Mouse (Mus musculus) ES-E14 (cell line): ENCODE measurements around the gene Vsnl1. TPM values are rescaled to one million over a fixed set of nuclear protein-coding genes. Genes with fewer than 3 reads are reported as not detected.

Experiments
- DNase-seq: peaks from one replicate; pipeline ENCODE4 v3.0.0-alpha.2; 2013; ENCODE audit warnings: low read depth, low spot score
- H3K27ac ChIP-seq: 2 replicates; pipeline ENCODE4 v1.5.1; 2012; ENCODE audit warnings: low read depth, mild to moderate bottlenecking, low read length, moderate library complexity, mixed read lengths; ENCODE audit not compliant: poor library complexity, insufficient read depth, severe bottlenecking
- H3K36me3 ChIP-seq: 2 replicates; pipeline ENCODE4 v1.6.1; 2012; ENCODE audit warnings: mild to moderate bottlenecking, low read length, moderate library complexity, mixed read lengths; ENCODE audit not compliant: control insufficient read depth, poor library complexity, insufficient read depth, severe bottlenecking
- H3K4me1 ChIP-seq, 2 experiments: fragments of 150-350 bp in 1 of 2; sonication (generic) in 1 of 2; 2 replicates each; pipeline ENCODE4 v1.6.1; 2012; ENCODE audit warnings: low read length in 2 of 2, mild to moderate bottlenecking in 1 of 2, mixed read lengths in 1 of 2; ENCODE audit not compliant: control insufficient read depth in 2 of 2, insufficient read depth in 2 of 2, poor library complexity in 1 of 2
- H3K4me3 ChIP-seq, 2 experiments: fragments of 150-350 bp in 1 of 2; sonication (generic) in 1 of 2; 2 replicates each; pipeline ENCODE4 v1.5.1; 2012; ENCODE audit warnings: low read length in 2 of 2, low read depth in 1 of 2, mild to moderate bottlenecking in 1 of 2, mixed read lengths in 1 of 2; ENCODE audit not compliant: insufficient read depth in 1 of 2, poor library complexity in 1 of 2, severe bottlenecking in 1 of 2
- H3K9ac ChIP-seq: 2 replicates; pipeline ENCODE4 v1.6.1; 2012; ENCODE audit warnings: low read depth, mild to moderate bottlenecking, low read length, mixed read lengths; ENCODE audit not compliant: poor library complexity, insufficient read depth, severe bottlenecking
- H3K9me3 ChIP-seq: fragments of 150-350 bp; sonication (generic); 2 replicates; pipeline ENCODE4 v1.6.1; 2012; ENCODE audit warnings: low read depth, mild to moderate bottlenecking, low read length; ENCODE audit not compliant: control insufficient read depth, insufficient read depth
- CHD2 ChIP-seq: IDR thresholded peaks from 2 replicates; pipeline ENCODE4 v1.6.1; 2014; ENCODE audit warnings: mild to moderate bottlenecking, low read depth, low read length, inconsistent platforms
- HCFC1 ChIP-seq: IDR thresholded peaks from 2 replicates; pipeline ENCODE4 v1.6.1; 2012; ENCODE audit warnings: low read length, inconsistent platforms, borderline replicate concordance; ENCODE audit not compliant: insufficient read depth
- MAFK ChIP-seq: IDR thresholded peaks from 2 replicates; pipeline ENCODE4 v1.6.1; 2014; ENCODE audit warnings: mild to moderate bottlenecking, low read depth, low read length, inconsistent platforms; ENCODE audit not compliant: insufficient read depth
- ZC3H11A ChIP-seq: IDR thresholded peaks from 2 replicates; pipeline ENCODE4 v1.6.1; 2012; ENCODE audit warnings: low read depth, mild to moderate bottlenecking, inconsistent platforms, low read length, borderline replicate concordance
- ZNF384 ChIP-seq: IDR thresholded peaks from 2 replicates; pipeline ENCODE4 v1.6.1; 2012; ENCODE audit warnings: low read depth, low read length, inconsistent platforms
- in situ Hi-C, 2 experiments: fragments of 600-800 bp; cut with MboI; formaldehyde crosslinking; loops; one replicate each; pipeline ENCODE4 v1.15.1; 2025; ENCODE audit warnings: low sequenced_read_pairs in 2 of 2, inconsistent platforms in 1 of 2; ENCODE audit not compliant: unreplicated experiment in 2 of 2
- total RNA-seq: library from RNA; depleted of rRNA; stranded (reverse); fragments of 300-350 nt; gene quantifications from 2 replicates; pipeline ENCODE4 v1.2.3, GENCODE M21; 2012

Vsnl1 gene
- total RNA-seq, 1 experiment, result not detected

DNA sequence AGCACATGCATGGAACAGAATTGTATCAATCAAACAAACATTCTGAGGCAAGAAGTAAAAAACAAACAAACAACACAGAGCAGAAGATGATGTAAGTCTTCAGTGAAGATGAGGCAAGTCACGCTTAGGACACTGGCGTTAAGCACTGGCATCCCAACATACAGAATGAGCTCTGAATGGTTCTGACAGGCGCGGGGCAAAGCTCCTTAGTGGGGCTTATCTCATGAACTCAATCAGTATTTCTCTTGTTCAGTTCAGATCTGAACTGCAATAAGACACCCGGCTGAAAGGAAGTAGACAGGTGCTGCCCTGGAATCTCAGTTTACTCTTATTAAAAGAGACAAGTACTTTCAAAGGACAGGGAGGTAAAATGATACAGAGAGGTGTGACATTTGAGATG is 17.7 kb upstream of the Vsnl1 start:
- Histone ChIP-seq H3K4me1 (no peaks in the 10 kb centered on the region), H3K9ac (no peak overlapping the region), H3K36me3 (no peaks in the 10 kb centered on the region), H3K4me3 (no peak overlapping the region), H3K27ac (no peak overlapping the region), H3K9me3 (no peaks in the 10 kb centered on the region)
- DNase-seq, result no peak
- in situ Hi-C loops, result no loop called here
- TF ChIP-seq MAFK (no peak), ZNF384 (no peak), CHD2 (no peak)

GRCm38 (mm10) chr12:11437907-11438447 is 1.6 kb upstream of the Vsnl1 start:
- no peak for TF ChIP-seq ZNF384
- no peak for TF ChIP-seq HCFC1
- TF ChIP-seq CHD2, result no peak
- TF ChIP-seq ZC3H11A, result no peak
- TF ChIP-seq MAFK, result no peak
- Histone ChIP-seq H3K9me3 (no peaks in the 10 kb centered on the region), H3K4me3 (peak overlapping the region; percentile 8 to 56), H3K27ac (no peak overlapping the region), H3K4me1 (peaks cover 2 to 4% of the 10 kb centered on the region in 2 experiments; a peak in 2 of 4 replicates), H3K36me3 (no peaks in the 10 kb centered on the region), H3K9ac (peak overlapping the region; percentile 74)
- DNase-seq, result peak; percentile 26
- in situ Hi-C loops, result no loop called here

GRCm38 (mm10) chr12:11437266-11437906 is 973 bp upstream of the Vsnl1 start:
- no peak for TF ChIP-seq HCFC1
- no peak for TF ChIP-seq MAFK
- TF ChIP-seq ZC3H11A, result no peak
- TF ChIP-seq ZNF384, result no peak
- TF ChIP-seq CHD2, result no peak
- peaks cover 2 to 4% of the 10 kb centered on the region in 2 experiments; a peak in 2 of 4 replicates for H3K4me1 ChIP-seq
- peak; percentile 92 for DNase-seq
- no peaks in the 10 kb centered on the region for H3K9me3 ChIP-seq
- in situ Hi-C loops, result no loop called here
- no peaks in the 10 kb centered on the region for H3K36me3 ChIP-seq
- no peak overlapping the region for H3K9ac ChIP-seq
- no peak overlapping the region for H3K4me3 ChIP-seq
- H3K27ac ChIP-seq, result no peak overlapping the region

DNA sequence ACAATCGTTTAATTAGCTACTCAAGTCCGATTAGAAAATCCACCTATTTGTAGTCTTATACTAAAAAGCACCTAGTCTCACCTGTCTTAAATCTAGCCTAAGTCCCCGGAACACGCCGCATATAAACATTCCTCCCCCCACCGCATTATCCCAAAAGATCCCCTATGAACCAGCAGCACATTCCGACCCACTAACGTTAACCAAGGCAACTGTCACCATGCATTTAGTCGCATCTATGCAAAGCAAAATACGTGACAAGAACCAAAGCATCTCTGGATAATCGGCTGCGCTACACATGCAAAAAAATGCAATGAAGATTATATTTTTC is 426 bp downstream of the Vsnl1 start:
- peaks cover 2 to 4% of the 10 kb centered on the region in 2 experiments; a peak in 2 of 4 replicates for H3K4me1 ChIP-seq
- DNase-seq, result no peak
- in situ Hi-C loops, result no loop called here
- peak overlapping the region in 1 of 2 experiments; percentile 39; a peak in 2 of 4 replicates for H3K4me3 ChIP-seq
- TF ChIP-seq MAFK (no peak), ZNF384 (no peak), HCFC1 (no peak)
- H3K9me3 ChIP-seq, result no peaks in the 10 kb centered on the region
- no peak overlapping the region for H3K9ac ChIP-seq
- H3K36me3 ChIP-seq, result no peaks in the 10 kb centered on the region
- H3K27ac ChIP-seq, result no peak overlapping the region
